Mouse (Mus musculus): Measurements from ENCODE around the gene B4galnt1.

Gene B4galnt1

GRCm38 (mm10) chr10:127213704-127214421 is 48.8 kb downstream of the B4galnt1 start:
- no peak for DNase-seq

GRCm38 (mm10) chr10:127214422-127214803 is 49.4 kb downstream of the B4galnt1 start:
- no peak for DNase-seq

GRCm38 (mm10) chr10:127216456-127216855 is 51.4 kb downstream of the B4galnt1 start:
- no peak for DNase-seq

GRCm38 (mm10) chr10:127217177-127217576 is 52.2 kb downstream of the B4galnt1 start:
- DNase-seq, result no peak

GRCm38 (mm10) chr10:127218339-127218738 is 53.3 kb downstream of the B4galnt1 start:
- no peak for DNase-seq
